Mouse (Mus musculus): ENCODE results near the gene Ptrhd1. TPM values are rescaled to one million over a fixed set of nuclear protein-coding genes. Genes with fewer than 3 reads are reported as not detected.

Gene Ptrhd1
- total and polyA plus RNA-seq, 3 experiments: 3.6 to 9.3 (median 6.7) TPM

DNA sequence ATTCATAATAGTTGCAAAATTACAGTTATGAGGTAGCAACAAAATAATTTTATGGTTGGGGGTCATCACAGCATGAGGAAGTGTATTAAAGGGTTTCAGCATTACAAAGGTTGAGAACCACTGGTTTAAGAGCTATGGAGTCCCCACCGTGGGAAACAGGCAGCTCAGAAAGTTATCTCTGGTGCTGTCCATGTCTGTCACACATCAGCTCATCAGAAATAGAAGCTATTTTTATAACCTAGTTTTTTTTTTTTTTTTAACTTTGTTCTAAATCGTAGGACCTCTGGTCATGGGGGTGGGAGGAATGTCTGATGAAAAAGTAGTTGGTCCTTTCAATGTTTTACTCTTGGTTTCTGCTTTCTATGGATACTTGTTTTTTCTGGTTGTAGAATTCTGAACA is 10.0 kb downstream of the Ptrhd1 start:
- Histone ChIP-seq H3K27ac (ENCODE audit: insufficient read depth, low read depth) (no peak overlapping the region), H3K9ac (ENCODE audit: insufficient read depth, low read depth) (no peak overlapping the region), H3K27me3 (replicated peaks) (no peaks in the 10 kb centered on the region), H3K9me3 (replicated peaks; ENCODE audit: low read length) (no peaks in the 10 kb centered on the region), H3K36me3 (replicated peaks in 1 of 2; ENCODE audit: control insufficient read depth in 1 of 2, insufficient read depth in 1 of 2, low read length in 1 of 2) (peaks cover 0 to 14% of the 10 kb centered on the region in 2 experiments), H3K4me2 (ENCODE audit: insufficient read depth, low read depth, poor library complexity, severe bottlenecking) (no peak overlapping the region), H3K4me3 (replicated peaks in 1 of 3; ENCODE audit: low read depth in 2 of 3, low read length in 2 of 3, poor library complexity in 1 of 3) (no peak overlapping the region), H3K79me2 (replicated peaks; ENCODE audit: control insufficient read depth, extremely low read depth, insufficient read depth, poor library complexity, severe bottlenecking) (no peaks in the 10 kb centered on the region), H3K4me1 (ENCODE audit: control insufficient read depth in 1 of 2, insufficient read depth in 2 of 2) (peaks cover 2 to 7% of the 10 kb centered on the region in 2 experiments; a peak in 1 of 4 replicates)
- dilution Hi-C loops (cut with MboI; ENCODE audit: extremely low pct_ligation_motif_present, extremely low pct_unique_long_range_greater_than_20kb, low sequenced_read_pairs): no loop called here
- no peak for TF ChIP-seq POLR2A (IDR thresholded peaks at IDR 0.05; ENCODE audit: low read depth, low read length)
- TF ChIP-seq ZNF384 (IDR thresholded peaks at IDR 0.05; ENCODE audit: low read depth, low read length): no peak
- no peak for TF ChIP-seq MAFK (IDR thresholded peaks at IDR 0.05; ENCODE audit: insufficient replicate concordance, low read length)
- no peak for TF ChIP-seq SMC3 (IDR thresholded peaks at IDR 0.05; ENCODE audit: low read depth, low read length)
- no peak for TF ChIP-seq USF2 (conservative IDR thresholded peaks at IDR 0.05; ENCODE audit: low read depth, low read length)
- no peak for TF ChIP-seq MEF2A (IDR thresholded peaks at IDR 0.05; ENCODE audit: borderline replicate concordance, low read depth, low read length)
- TF ChIP-seq PAX5 (IDR thresholded peaks at IDR 0.05; ENCODE audit: low read length): no peak
- no peak for TF ChIP-seq NRF1 (IDR thresholded peaks at IDR 0.05; ENCODE audit: low read depth, low read length)
- TF ChIP-seq IRF4 (IDR thresholded peaks at IDR 0.05; ENCODE audit: low read depth, low read length): no peak
- TF ChIP-seq HCFC1 (IDR thresholded peaks at IDR 0.05; ENCODE audit: low read depth, low read length): no peak
- TF ChIP-seq JUN (IDR thresholded peaks at IDR 0.05; ENCODE audit: insufficient read depth, low read depth, low read length): no peak
- no peak for TF ChIP-seq NELFE (IDR thresholded peaks at IDR 0.05; ENCODE audit: low read depth, low read length)
- TF ChIP-seq E2F4 (IDR thresholded peaks at IDR 0.05; ENCODE audit: insufficient replicate concordance, low read depth, low read length): no peak
- no peak for TF ChIP-seq ZMIZ1 (IDR thresholded peaks at IDR 0.05; ENCODE audit: low read depth, low read length)
- TF ChIP-seq BHLHE40 (IDR thresholded peaks at IDR 0.05; ENCODE audit: low read depth, low read length): no peak
- no peak for TF ChIP-seq ZC3H11A (IDR thresholded peaks at IDR 0.05; ENCODE audit: low read depth, low read length)
- TF ChIP-seq CHD1 (IDR thresholded peaks at IDR 0.05; ENCODE audit: low read depth, low read length): no peak
- no peak for TF ChIP-seq RCOR1 (conservative IDR thresholded peaks at IDR 0.05; ENCODE audit: low read depth, low read length)
- TF ChIP-seq POLR2AphosphoS2 (IDR thresholded peaks at IDR 0.05; ENCODE audit: low read depth, low read length): no peak
- no peak for DNase-seq (ENCODE audit: extremely low read depth)
- in situ Hi-C loops (cut with MboI; ENCODE audit: low pct_ligation_motif_present, low pct_unique_long_range_greater_than_20kb, low sequenced_read_pairs): loop anchor here (25.0 kb wide), 2 partner anchors 293 to 593 kb away; partner anchors contain the start of genes Fkbp1b and Wdcp

DNA sequence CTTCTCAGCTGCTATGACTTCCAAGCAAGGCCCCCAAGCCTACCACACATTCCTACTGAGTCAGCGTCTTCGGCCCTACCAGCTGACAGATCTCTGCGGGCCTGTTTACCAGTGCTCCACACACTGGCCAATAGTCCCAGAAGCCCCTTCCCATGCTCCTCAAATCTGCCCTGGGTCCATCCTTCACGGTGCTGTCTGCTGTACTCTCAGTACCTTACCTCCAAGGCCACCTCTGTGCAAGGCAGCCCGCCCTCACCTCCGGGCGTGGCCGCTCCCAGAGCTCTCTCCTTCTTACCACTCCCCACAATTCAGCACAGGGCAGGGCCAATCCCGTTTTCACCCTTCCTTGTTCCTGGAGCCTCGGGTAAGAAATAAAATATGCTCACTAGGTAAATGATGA is 11.9 kb downstream of the Ptrhd1 start:
- Histone ChIP-seq H3K79me2 (replicated peaks; ENCODE audit: control insufficient read depth, extremely low read depth, insufficient read depth, poor library complexity, severe bottlenecking) (no peaks in the 10 kb centered on the region), H3K9ac (ENCODE audit: insufficient read depth, low read depth) (no peak overlapping the region), H3K27me3 (replicated peaks) (no peaks in the 10 kb centered on the region), H3K4me1 (ENCODE audit: control insufficient read depth in 1 of 2, insufficient read depth in 2 of 2) (no peaks in the 10 kb centered on the region), H3K27ac (ENCODE audit: insufficient read depth, low read depth) (no peak overlapping the region), H3K4me2 (ENCODE audit: insufficient read depth, low read depth, poor library complexity, severe bottlenecking) (no peak overlapping the region), H3K4me3 (replicated peaks in 1 of 3; ENCODE audit: low read depth in 2 of 3, low read length in 2 of 3, poor library complexity in 1 of 3) (no peak overlapping the region), H3K36me3 (replicated peaks in 1 of 2; ENCODE audit: control insufficient read depth in 1 of 2, insufficient read depth in 1 of 2, low read length in 1 of 2) (peaks cover 0 to 14% of the 10 kb centered on the region in 2 experiments), H3K9me3 (replicated peaks; ENCODE audit: low read length) (no peaks in the 10 kb centered on the region)
- dilution Hi-C loops (cut with MboI; ENCODE audit: extremely low pct_ligation_motif_present, extremely low pct_unique_long_range_greater_than_20kb, low sequenced_read_pairs) (no loop called here), in situ Hi-C loops (cut with MboI; ENCODE audit: low pct_ligation_motif_present, low pct_unique_long_range_greater_than_20kb, low sequenced_read_pairs) (loop anchor here (25.0 kb wide), 2 partner anchors 292 to 592 kb away; partner anchors contain the start of genes Fkbp1b and Wdcp)
- no peak for DNase-seq (ENCODE audit: extremely low read depth)
- TF ChIP-seq MEF2A (IDR thresholded peaks at IDR 0.05; ENCODE audit: borderline replicate concordance, low read depth, low read length) (no peak), TCF12 (IDR thresholded peaks at IDR 0.05; ENCODE audit: low read depth, low read length) (no peak), E2F4 (IDR thresholded peaks at IDR 0.05; ENCODE audit: insufficient replicate concordance, low read depth, low read length) (no peak), ETS1 (conservative IDR thresholded peaks at IDR 0.05; ENCODE audit: low read depth, low read length) (no peak), USF1 (IDR thresholded peaks at IDR 0.05; ENCODE audit: low read depth, low read length) (no peak), GABPA (IDR thresholded peaks at IDR 0.05; ENCODE audit: insufficient replicate concordance, low read depth, low read length) (no peak), RCOR1 (conservative IDR thresholded peaks at IDR 0.05; ENCODE audit: low read depth, low read length) (no peak), CTCF (conservative IDR thresholded peaks at IDR 0.05 in 1 of 2, IDR thresholded peaks at IDR 0.05 in 1 of 2; ENCODE audit: low read depth in 2 of 2, low read length in 2 of 2) (no peak), MAX (IDR thresholded peaks at IDR 0.05; ENCODE audit: low read length) (no peak), POLR2AphosphoS2 (IDR thresholded peaks at IDR 0.05; ENCODE audit: low read depth, low read length) (no peak), SMC3 (IDR thresholded peaks at IDR 0.05; ENCODE audit: low read depth, low read length) (no peak), UBTF (IDR thresholded peaks at IDR 0.05; ENCODE audit: low read depth, low read length) (no peak), IRF4 (IDR thresholded peaks at IDR 0.05; ENCODE audit: low read depth, low read length) (no peak), CHD2 (IDR thresholded peaks at IDR 0.05; ENCODE audit: low read length) (no peak), TBP (conservative IDR thresholded peaks at IDR 0.05; ENCODE audit: low read depth, low read length) (no peak)
